Mouse (Mus musculus) hindbrain, embryonic 11.5 days (tissue): ENCODE results near the gene Stxbp4. TPM values are rescaled to one million over a fixed set of nuclear protein-coding genes. Genes with fewer than 3 reads are reported as not detected.

Experiments used
- ATAC-seq: fragments of 200-750 bp; cut with Nextera tagmentation; 2 replicates; pipeline ENCODE4 v1.8.0; 2017; ENCODE audit warnings: mild to moderate bottlenecking, moderate TSS enrichment, moderate library complexity; ENCODE audit not compliant: low FRiP score
- DNase-seq: peaks from one replicate; pipeline ENCODE4 v3.0.0-alpha.2; 2015; ENCODE audit warnings: low spot score
- H3K27ac ChIP-seq: fragments of 300-500 bp; sonication (generic); 2 replicates; pipeline ENCODE4 v1.5.1; 2014; ENCODE audit warnings: mild to moderate bottlenecking, low read depth, low read length
- H3K27me3 ChIP-seq: fragments of 300-500 bp; sonication (generic); 2 replicates; pipeline ENCODE4 v1.6.1; 2014; ENCODE audit warnings: mild to moderate bottlenecking, low read length, moderate library complexity, mixed read lengths; ENCODE audit not compliant: control insufficient read depth, insufficient read depth
- H3K36me3 ChIP-seq: fragments of 300-500 bp; sonication (generic); 2 replicates; pipeline ENCODE4 v1.6.1; 2014; ENCODE audit warnings: mild to moderate bottlenecking, low read length, moderate library complexity, mixed read lengths; ENCODE audit not compliant: control insufficient read depth, insufficient read depth
- H3K4me1 ChIP-seq: fragments of 300-500 bp; sonication (generic); replicated peaks from 2 replicates; pipeline ENCODE4 v1.6.1; 2014; ENCODE audit warnings: low read length, mixed read lengths; ENCODE audit not compliant: control insufficient read depth, insufficient read depth
- H3K4me2 ChIP-seq: fragments of 300-500 bp; sonication (generic); replicated peaks from 2 replicates; pipeline ENCODE4 v1.6.1; 2014; ENCODE audit warnings: mild to moderate bottlenecking, low read depth, low read length
- H3K4me3 ChIP-seq: fragments of 300-500 bp; sonication (generic); 2 replicates; pipeline ENCODE4 v1.5.1; 2014; ENCODE audit warnings: low read depth, low read length
- H3K9ac ChIP-seq: fragments of 300-500 bp; sonication (generic); 2 replicates; pipeline ENCODE4 v1.6.1; 2014; ENCODE audit warnings: low read depth, low read length
- H3K9me3 ChIP-seq: fragments of 300-500 bp; sonication (generic); 2 replicates; pipeline ENCODE4 v1.6.1; 2016; ENCODE audit warnings: low read length; ENCODE audit not compliant: control insufficient read depth
- WGBS: fragments of 180-500 bp; shearing (Covaris S2); extraction: QIAGEN DNeasy Blood & Tissue Kit; methylation state at CpG from one replicate; pipeline ENCODE4 v1.1.7; 2014; 5-methylcytosine and 5-hydroxymethylcytosine counted together
- polyA plus RNA-seq: library from polyadenylated mRNA; unstranded; fragments of >200 nt; fragmentation: Nextera tagmentation; extraction: Ambion mirVana; gene quantifications from 2 replicates; pipeline ENCODE4 v1.2.1, GENCODE M21; 2014

Stxbp4 gene
- polyA plus RNA-seq, 1 experiment from 2014 or later: 43.5 TPM

DNA sequence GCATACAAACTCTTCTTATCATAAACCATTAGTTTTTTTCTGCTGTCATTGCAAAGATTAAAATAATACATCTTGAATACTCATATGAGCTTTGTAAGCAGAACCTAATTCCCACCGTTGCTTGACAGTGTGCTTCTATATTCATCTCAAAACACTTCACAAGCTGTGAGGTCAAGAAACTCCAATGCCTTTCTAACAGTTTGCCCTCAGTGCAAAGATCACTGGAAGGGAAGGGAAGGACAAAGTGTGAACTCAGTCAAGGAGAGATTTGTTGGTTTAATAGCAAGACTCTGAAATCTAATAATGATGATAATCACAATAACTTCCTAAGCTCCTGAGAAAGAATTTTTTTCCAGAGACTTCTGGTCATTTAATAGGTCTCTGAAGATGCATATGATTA lies 10.1 kb downstream of the Stxbp4 start:
- no peaks in the 10 kb centered on the region for H3K4me1 ChIP-seq
- no peak overlapping the region for H3K9ac ChIP-seq
- WGBS: 91% methylated on average over 1 of the region's 1 CpGs
- no peak overlapping the region for H3K4me2 ChIP-seq
- no peaks in the 10 kb centered on the region for H3K9me3 ChIP-seq
- no peaks in the 10 kb centered on the region for H3K27me3 ChIP-seq
- H3K27ac ChIP-seq: no peak overlapping the region
- no peaks in the 10 kb centered on the region for H3K36me3 ChIP-seq
- no peak overlapping the region for H3K4me3 ChIP-seq
- DNase-seq (no peak), ATAC-seq (no peak)

DNA sequence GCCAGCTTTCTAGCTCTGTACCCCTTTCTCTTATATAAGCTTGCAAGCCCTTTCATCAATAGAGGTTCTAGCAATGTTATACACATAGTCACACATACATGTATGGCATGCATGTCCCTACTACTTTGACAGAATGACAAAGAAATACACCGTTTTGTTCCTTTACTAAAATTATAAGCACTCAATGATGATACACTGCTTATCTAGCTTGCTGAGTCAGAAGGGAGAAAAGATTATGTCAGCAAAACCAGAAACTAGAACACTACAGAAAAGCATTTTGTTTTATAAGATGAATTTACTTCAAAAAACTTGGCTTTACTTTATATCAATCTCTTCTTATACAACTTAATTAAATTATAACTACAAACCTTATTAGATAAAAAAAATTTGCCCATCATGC lies 12.7 kb downstream of the Stxbp4 start:
- Histone ChIP-seq H3K4me2 (no peak overlapping the region), H3K27me3 (no peaks in the 10 kb centered on the region), H3K36me3 (no peaks in the 10 kb centered on the region), H3K4me1 (no peaks in the 10 kb centered on the region), H3K4me3 (no peak overlapping the region), H3K9ac (no peak overlapping the region), H3K9me3 (no peaks in the 10 kb centered on the region), H3K27ac (no peak overlapping the region)
- DNase-seq (no peak), ATAC-seq (no peak)
- WGBS: 80% methylated on average over 1 of the region's 1 CpGs

DNA sequence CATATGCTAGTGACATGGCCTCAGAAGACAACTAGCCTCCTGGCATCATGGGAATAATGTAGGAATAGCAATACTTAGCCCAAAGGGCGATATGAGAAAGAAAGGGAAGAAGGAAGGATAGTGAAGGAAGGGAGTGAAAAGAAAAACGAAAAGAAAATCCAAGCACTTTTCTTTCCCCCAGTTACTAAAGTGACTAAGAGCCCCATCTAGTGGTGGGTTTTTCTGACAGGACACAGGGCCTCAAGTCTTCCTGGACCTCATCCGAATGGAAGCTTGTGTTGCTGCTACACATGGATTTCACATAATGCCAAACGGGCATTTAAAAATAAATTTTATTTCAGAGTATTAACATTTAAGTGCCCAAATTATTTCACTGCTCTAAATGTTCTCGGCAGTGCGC lies 14.4 kb downstream of the Stxbp4 start:
- 60% methylated on average over 6 of the region's 6 CpGs for WGBS
- ATAC-seq (no peak), DNase-seq (peak; percentile 62)
- Histone ChIP-seq H3K9me3 (no peaks in the 10 kb centered on the region), H3K4me2 (no peak overlapping the region), H3K36me3 (no peaks in the 10 kb centered on the region), H3K27ac (no peak overlapping the region), H3K9ac (no peak overlapping the region), H3K4me3 (no peak overlapping the region), H3K27me3 (no peaks in the 10 kb centered on the region), H3K4me1 (no peaks in the 10 kb centered on the region)

DNA sequence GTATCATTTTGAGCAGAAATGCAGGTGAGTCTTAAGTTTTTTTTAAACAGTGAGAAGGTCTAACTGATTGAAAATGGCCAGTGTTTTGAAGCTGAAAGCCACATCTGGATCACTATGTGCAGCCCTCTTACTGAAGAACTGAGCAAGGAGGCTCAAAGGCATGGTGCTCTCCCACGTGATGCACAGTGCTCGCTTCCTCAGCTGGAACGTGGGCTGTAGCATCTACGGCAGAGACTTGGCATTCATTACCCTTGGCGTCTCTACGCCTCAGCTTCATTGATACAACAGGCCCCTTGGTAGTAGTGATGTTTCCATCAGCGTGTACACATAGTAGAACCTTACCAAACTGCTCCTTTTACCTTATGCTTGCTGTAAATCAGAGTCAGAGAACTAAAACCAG lies 15.4 kb downstream of the Stxbp4 start:
- H3K4me1 ChIP-seq: no peaks in the 10 kb centered on the region
- 96% methylated on average over 7 of the region's 7 CpGs for WGBS
- ATAC-seq: no peak
- H3K9me3 ChIP-seq: no peaks in the 10 kb centered on the region
- H3K27ac ChIP-seq: no peak overlapping the region
- no peak overlapping the region for H3K4me3 ChIP-seq
- H3K36me3 ChIP-seq: no peaks in the 10 kb centered on the region
- no peak for DNase-seq
- H3K9ac ChIP-seq: no peak overlapping the region
- H3K4me2 ChIP-seq: no peak overlapping the region
- no peaks in the 10 kb centered on the region for H3K27me3 ChIP-seq

DNA sequence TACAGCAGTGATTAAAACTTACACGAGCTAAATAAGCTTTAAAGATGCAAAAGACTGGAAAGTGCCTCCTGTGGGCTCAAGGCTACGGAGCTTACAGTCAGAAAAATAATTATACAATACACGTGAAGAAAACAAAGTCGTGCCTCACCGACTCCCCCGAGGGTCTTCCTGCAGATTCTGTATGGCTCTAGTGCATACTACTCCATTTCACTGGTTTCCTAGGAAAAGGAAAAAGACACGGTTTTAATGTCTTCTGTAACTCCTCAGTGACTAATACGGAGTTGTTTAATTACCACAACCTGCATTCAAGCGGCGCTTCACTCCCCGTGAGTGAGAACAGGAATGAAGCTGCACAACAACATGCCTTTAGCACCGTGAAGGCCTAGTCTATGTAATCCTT lies 15.8 kb downstream of the Stxbp4 start:
- Histone ChIP-seq H3K9ac (no peak overlapping the region), H3K4me2 (no peak overlapping the region), H3K9me3 (no peaks in the 10 kb centered on the region), H3K4me1 (no peaks in the 10 kb centered on the region), H3K36me3 (no peaks in the 10 kb centered on the region), H3K27ac (no peak overlapping the region), H3K4me3 (no peak overlapping the region), H3K27me3 (no peaks in the 10 kb centered on the region)
- no peak for DNase-seq
- WGBS: 92% methylated on average over 12 of the region's 12 CpGs
- no peak for ATAC-seq

DNA sequence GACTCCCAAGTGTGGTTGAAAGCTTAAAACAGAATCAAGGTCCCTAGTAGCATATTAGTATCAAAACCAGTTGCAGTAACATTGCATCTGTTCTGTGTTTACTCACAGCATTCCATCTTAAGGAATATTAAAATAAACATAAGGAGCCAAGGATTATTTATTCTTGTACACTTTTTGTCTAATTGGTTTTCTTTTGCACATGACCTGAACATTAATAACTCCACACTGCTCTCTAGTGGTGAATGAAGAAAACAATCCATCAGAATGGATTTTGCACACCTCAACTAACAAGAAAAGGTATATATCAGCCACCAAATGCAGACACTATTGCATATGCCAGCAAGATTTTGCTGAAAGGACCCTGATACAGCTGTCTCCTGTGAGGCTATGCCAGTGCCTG lies 21.5 kb downstream of the Stxbp4 start:
- Histone ChIP-seq H3K4me3 (no peak overlapping the region), H3K9ac (no peak overlapping the region), H3K27ac (no peak overlapping the region), H3K36me3 (no peaks in the 10 kb centered on the region), H3K27me3 (no peaks in the 10 kb centered on the region), H3K4me1 (no peaks in the 10 kb centered on the region), H3K4me2 (no peak overlapping the region), H3K9me3 (no peaks in the 10 kb centered on the region)
- peak; percentile 40 for DNase-seq
- no peak for ATAC-seq

DNA sequence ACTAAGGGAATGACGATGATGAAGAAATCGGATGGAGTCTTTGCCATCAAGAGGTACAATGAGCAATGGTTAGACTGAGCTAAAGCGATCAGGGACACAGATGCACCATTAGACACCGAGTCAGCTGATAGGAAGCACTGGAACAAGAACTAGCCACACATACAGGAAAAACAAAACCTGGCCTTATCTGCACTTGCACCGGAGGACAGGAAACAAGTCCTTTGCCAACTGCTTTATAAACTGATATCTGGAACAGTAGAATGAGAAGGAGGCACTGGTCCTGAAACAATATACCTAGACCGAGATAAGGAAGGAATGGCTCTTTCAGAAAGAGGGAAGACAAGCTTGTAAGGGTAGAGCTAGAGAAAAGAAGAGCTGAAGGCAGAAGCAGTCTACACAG lies 23.1 kb downstream of the Stxbp4 start:
- H3K9ac ChIP-seq: no peak overlapping the region
- H3K9me3 ChIP-seq: no peaks in the 10 kb centered on the region
- no peak overlapping the region for H3K4me2 ChIP-seq
- no peaks in the 10 kb centered on the region for H3K27me3 ChIP-seq
- H3K36me3 ChIP-seq: no peaks in the 10 kb centered on the region
- 91% methylated on average over 6 of the region's 6 CpGs for WGBS
- no peak for ATAC-seq
- H3K4me3 ChIP-seq: no peak overlapping the region
- no peak for DNase-seq
- no peak overlapping the region for H3K27ac ChIP-seq
- no peaks in the 10 kb centered on the region for H3K4me1 ChIP-seq

DNA sequence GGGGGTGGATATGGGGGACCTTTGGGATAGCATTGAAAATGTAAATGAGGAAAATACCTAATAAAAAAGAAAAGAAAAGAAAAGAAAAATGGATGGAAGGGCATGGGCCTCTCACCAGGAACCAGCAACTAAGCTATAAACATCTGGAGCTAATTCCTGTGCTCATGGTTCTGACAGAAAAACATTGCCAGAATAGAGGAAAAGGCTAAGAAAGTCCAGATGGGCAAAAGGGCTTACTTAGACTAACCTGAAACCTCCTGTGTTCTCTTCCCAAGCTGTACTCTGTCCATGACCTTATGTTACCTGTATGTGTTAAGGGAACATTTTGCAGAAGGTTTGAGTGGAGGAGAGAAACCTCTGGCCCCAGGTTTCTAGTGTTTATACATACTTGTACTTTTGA lies 25.8 kb downstream of the Stxbp4 start:
- no peak for DNase-seq
- Histone ChIP-seq H3K4me3 (no peak overlapping the region), H3K4me1 (no peaks in the 10 kb centered on the region), H3K27me3 (no peaks in the 10 kb centered on the region), H3K4me2 (no peak overlapping the region), H3K9me3 (no peaks in the 10 kb centered on the region), H3K9ac (no peak overlapping the region), H3K36me3 (peaks cover 3% of the 10 kb centered on the region; the same call in 1 of the 2 replicates), H3K27ac (no peak overlapping the region)
- ATAC-seq: no peak

DNA sequence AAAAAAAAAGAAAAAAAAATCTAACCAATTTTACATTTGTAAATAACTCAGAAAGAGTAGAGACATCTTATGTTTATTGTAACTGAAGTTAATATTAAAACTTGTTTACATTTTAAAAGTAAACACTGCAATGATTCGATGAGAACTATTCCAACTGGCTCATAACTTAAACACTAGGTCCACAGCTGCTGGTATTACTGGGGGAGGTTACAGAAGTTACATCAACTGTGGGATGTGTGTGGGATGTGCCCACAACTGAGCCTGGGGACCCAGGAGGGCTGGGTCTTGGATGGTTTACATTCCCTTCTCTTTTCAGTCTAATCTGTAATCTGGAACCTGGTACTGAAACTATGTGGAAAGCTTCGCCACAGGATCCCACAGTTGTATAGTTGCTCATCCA lies 34.8 kb downstream of the Stxbp4 start:
- H3K27ac ChIP-seq: no peak overlapping the region
- no peak overlapping the region for H3K4me2 ChIP-seq
- H3K4me1 ChIP-seq: no peaks in the 10 kb centered on the region
- WGBS: 98% methylated on average over 2 of the region's 2 CpGs
- H3K9me3 ChIP-seq: no peaks in the 10 kb centered on the region
- H3K4me3 ChIP-seq: no peak overlapping the region
- H3K9ac ChIP-seq: no peak overlapping the region
- no peak for ATAC-seq
- no peaks in the 10 kb centered on the region for H3K36me3 ChIP-seq
- no peak for DNase-seq
- no peaks in the 10 kb centered on the region for H3K27me3 ChIP-seq
